Mouse (Mus musculus) frontal cortex, postnatal 14 days (tissue): ENCODE data around the gene Olfr279.

ENCODE experiments used
- DNase-seq, 2 experiments: peaks; one replicate each; pipeline ENCODE4 v3.0.0; 2022; ENCODE audit warnings: low spot score in 2 of 2

Gene Olfr279

GRCm38 (mm10) chr15:98492102-98492501, at the start of gene Olfr279:
TSS of gene Olfr279 (plus strand) at chr15:98492402.
- no peak for DNase-seq

- no peak for DNase-seq
Observed at GRCm38 (mm10) chr15:98444561-98444960, 47.6 kb upstream of the Olfr279 start.

GRCm38 (mm10) chr15:98448521-98448920, 43.7 kb upstream of the Olfr279 start:
- no peak for DNase-seq

- no peak for DNase-seq
Observed at GRCm38 (mm10) chr15:98452288-98452687, 39.9 kb upstream of the Olfr279 start, which contains the start of gene Olfr281. TSS of gene Olfr281 (plus strand) at chr15:98452588.

- no peak for DNase-seq
Observed at GRCm38 (mm10) chr15:98469596-98469995, 22.6 kb upstream of the Olfr279 start, which contains the start of gene OR5BS1P. TSS of gene OR5BS1P (plus strand) at chr15:98469896.

GRCm38 (mm10) chr15:98471539-98471938, 20.7 kb upstream of the Olfr279 start:
- no peak for DNase-seq

GRCm38 (mm10) chr15:98474958-98475357, 17.2 kb upstream of the Olfr279 start:
- no peak for DNase-seq

- peak in 1 of 2 experiments; percentile 9 for DNase-seq
Observed at GRCm38 (mm10) chr15:98475382-98475781, 16.8 kb upstream of the Olfr279 start.

- DNase-seq, result no peak
Observed at GRCm38 (mm10) chr15:98476281-98476680, 15.9 kb upstream of the Olfr279 start.

GRCm38 (mm10) chr15:98479568-98480102, 12.6 kb upstream of the Olfr279 start:
- no peak for DNase-seq

GRCm38 (mm10) chr15:98482701-98483100, 9.5 kb upstream of the Olfr279 start, which contains the start of gene Lalba:
TSS of gene Lalba (minus strand) at chr15:98482721.
- no peak for DNase-seq

- DNase-seq, result no peak
Observed at GRCm38 (mm10) chr15:98483907-98484886, 8.0 kb upstream of the Olfr279 start.

- DNase-seq, result no peak
Observed at GRCm38 (mm10) chr15:98486433-98487021, 5.7 kb upstream of the Olfr279 start.

- no peak for DNase-seq
Observed at GRCm38 (mm10) chr15:98491332-98491731, 870 bp upstream of the Olfr279 start.

- DNase-seq, result no peak
Observed at GRCm38 (mm10) chr15:98497631-98498030, 5.4 kb downstream of the Olfr279 start.

GRCm38 (mm10) chr15:98503317-98503716, 11.1 kb downstream of the Olfr279 start:
- DNase-seq, result no peak

GRCm38 (mm10) chr15:98504514-98504913, 12.3 kb downstream of the Olfr279 start:
- peak; percentile 40 to 66 for DNase-seq

- no peak for DNase-seq
Observed at GRCm38 (mm10) chr15:98506253-98506957, 14.2 kb downstream of the Olfr279 start.

- DNase-seq, result no peak
Observed at GRCm38 (mm10) chr15:98507321-98507720, 15.1 kb downstream of the Olfr279 start.

GRCm38 (mm10) chr15:98509387-98509786, 17.2 kb downstream of the Olfr279 start:
- DNase-seq, result no peak
